Mouse (Mus musculus) mouse trophoblast stem cell (cell line): ENCODE measurements around the gene Glp2r.

Source experiments
- in situ Hi-C, 2 experiments: fragments of 300-500 bp; cut with MseI, MboI; formaldehyde crosslinking; loops; 2 replicates in 1 of 2; 3 replicates in 1 of 2; pipeline ENCODE4 v1.15.1; 2025

Gene Glp2r

GRCm38 (mm10) chr11:67663437-67663836 is 107.5 kb downstream of the Glp2r start:
- in situ Hi-C loops = no loop called here

GRCm38 (mm10) chr11:67661465-67661864 is 109.5 kb downstream of the Glp2r start:
- in situ Hi-C loops = no loop called here

DNA sequence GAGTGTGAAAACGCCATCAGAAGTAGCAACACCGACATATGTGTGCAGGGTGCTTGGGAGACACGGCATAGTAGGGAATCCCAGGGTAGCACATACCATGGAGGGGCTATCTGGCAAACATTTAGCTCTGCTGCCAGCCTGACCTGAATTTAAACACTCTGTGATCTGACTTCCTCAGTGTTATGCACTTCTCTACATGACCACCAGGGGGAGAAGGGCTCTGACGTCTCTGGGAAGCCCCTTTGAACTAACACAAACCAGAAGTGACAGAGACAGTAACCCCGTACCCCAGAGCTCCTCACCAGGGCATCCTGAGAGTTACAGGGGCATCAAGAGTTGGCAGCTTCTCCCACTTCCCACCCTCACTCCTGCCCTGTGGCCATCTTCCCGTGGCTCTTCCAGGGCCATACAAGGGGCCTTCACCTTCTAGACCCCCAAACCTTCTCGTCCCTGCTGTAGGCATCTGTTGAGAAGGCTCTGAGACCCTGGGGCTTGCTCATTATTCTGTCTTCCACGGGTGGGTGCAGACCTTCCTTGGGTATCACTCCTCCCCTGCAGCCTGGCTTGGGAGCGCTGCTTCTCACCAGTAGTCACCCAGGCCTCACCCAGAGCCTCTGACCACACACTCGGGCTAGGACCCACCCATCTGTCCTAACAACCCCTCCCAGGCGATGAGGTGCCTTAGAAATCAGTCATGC is 113.1 kb downstream of the Glp2r start:
- in situ Hi-C loops = no loop called here

DNA sequence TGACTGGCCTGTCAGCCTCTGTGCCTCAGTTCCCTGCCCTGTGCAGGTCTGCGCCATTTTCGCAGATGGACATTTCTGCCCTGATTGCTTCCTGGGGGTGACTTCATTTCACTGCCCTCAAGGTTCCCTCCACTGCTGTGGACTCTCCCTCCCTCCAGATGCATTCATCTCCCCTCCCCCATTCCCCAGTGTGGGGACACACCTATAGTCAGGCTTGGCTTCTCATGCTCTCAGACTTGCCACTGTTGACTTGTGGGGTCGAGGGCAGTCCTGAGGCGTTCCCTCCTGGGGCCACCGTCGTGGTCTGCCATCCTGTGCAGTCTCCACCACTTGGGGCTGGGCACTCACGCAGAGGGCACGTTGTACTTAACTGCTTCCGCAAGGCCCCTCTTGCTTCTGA is 114.1 kb downstream of the Glp2r start:
- in situ Hi-C loops = no loop called here

GRCm38 (mm10) chr11:67656366-67656765 is 114.6 kb downstream of the Glp2r start:
- in situ Hi-C loops = no loop called here

DNA sequence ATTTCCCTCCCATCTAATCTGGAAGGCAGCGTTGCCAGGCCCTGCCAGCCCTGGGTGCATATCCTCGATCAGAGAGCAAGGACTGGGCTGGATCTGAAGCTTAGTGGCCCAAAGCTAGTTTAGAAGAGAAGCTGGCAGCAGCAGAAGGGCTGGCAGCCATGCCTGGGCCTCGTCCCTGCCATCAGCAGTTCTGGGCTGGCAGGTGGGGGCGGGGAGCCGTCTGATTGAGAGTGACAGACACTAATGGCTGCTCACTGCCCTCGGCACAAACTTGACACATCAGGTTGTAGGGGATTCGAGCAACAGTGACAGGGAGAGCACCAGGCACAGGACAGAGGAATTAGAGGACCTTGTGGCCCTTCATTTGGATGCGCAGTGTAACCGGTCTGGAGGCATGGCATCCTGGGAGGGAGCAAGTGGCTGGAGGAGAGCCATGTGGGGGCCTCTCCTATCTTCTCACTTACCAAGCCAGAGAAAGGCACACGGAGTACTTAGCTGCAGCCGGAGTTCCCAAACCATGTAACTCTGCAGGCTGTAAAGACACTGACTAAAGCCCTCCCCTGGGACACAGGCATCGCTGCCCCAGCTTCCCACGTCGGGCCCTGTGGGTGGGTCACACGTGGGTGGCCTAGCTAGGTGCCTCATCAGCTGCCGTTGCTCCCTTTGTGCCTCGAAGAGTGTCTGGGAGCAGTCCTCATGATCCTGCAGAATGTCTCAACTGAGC is 115.6 kb downstream of the Glp2r start:
- in situ Hi-C loops = no loop called here

DNA sequence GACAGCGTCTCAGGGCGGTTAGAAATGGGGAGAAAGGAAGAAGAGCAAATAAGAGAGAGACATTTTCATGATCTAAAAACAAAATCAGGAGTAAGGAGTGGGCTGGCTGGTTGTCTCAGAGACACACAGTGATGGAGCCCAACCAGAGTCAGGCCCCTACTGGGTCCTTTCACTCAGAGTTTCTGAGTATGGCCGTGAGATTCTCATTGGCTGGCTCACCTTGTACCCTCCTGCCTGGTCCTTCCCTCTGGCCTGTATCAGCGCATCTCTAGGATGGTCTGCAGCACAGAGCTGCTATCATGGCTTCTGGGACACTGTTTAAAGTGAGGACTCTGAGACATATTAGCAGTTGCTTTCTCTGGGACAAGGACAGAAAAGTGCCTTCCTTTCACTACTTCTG is 116.4 kb downstream of the Glp2r start:
- in situ Hi-C loops = no loop called here

- in situ Hi-C loops = no loop called here
Observed at GRCm38 (mm10) chr11:67653521-67654090, 117.3 kb downstream of the Glp2r start.

GRCm38 (mm10) chr11:67652893-67653255 is 118.1 kb downstream of the Glp2r start:
- in situ Hi-C loops = no loop called here

GRCm38 (mm10) chr11:67652194-67652892 is 118.6 kb downstream of the Glp2r start:
- in situ Hi-C loops = no loop called here

DNA sequence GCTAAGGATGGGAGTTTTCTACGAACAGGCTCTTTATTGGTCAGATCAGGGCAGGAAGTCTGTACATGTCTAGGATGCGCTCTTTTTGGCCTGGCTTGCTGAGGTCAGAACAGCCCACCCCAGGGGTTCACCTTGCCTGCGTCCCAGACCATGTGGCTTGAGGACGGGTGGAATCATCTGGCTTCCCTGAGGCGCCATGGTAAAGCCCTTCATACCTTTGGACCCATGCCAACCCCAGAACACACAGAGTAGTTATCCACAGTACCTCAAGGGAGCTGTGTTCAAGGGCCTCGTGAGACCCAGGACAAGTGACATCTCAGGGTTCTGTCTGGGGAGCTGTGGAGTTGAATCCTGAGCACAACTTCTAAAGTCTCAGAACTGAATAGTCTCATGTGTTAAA is 119.2 kb downstream of the Glp2r start:
- in situ Hi-C loops = no loop called here

GRCm38 (mm10) chr11:67649971-67650707 is 120.8 kb downstream of the Glp2r start:
- in situ Hi-C loops = loop anchor here (5.0 to 25.0 kb wide), 4 partner anchors 133 to 538 kb away; no protein-coding TSS in a partner anchor

- in situ Hi-C loops = loop anchor here (5.0 to 25.0 kb wide), 4 partner anchors 132 to 537 kb away; no protein-coding TSS in a partner anchor
Observed at GRCm38 (mm10) chr11:67648651-67649407, 122.1 kb downstream of the Glp2r start.

- in situ Hi-C loops = loop anchor here (5.0 to 25.0 kb wide), 4 partner anchors 130 to 535 kb away; no protein-coding TSS in a partner anchor
Observed at GRCm38 (mm10) chr11:67647745-67648144, 123.2 kb downstream of the Glp2r start.

DNA sequence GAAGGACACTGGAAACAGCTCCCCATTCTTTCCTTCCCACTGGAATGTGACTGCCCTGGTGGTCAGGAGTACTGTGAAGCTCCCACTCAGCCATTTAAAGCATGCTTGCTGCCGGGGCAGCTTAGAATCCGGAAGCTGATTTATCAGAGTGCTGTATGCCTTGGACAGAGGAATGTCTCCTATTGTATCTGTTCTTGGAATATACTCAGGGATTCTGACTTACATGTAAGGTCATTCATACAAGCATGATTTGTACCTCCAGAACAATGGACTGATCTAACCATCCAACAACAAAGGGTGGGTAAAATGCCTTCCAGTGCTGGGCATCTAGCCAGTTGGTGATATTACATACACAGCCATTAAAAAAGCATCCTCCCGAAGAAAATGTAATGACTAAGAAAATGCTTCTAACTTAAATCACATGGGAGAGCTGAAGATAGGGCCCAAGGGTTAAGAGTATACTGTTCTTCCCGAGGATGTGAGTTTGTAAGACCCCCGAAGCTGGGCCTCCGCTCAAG is 126.3 kb downstream of the Glp2r start:
- in situ Hi-C loops = loop anchor here (5.0 to 25.0 kb wide), 4 partner anchors 127 to 532 kb away; no protein-coding TSS in a partner anchor

GRCm38 (mm10) chr11:67643465-67643864 is 127.5 kb downstream of the Glp2r start:
- in situ Hi-C loops = loop anchor here (10.0 to 25.0 kb wide), 3 partner anchors 129 to 531 kb away; no protein-coding TSS in a partner anchor

- in situ Hi-C loops = loop anchor here (10.0 to 25.0 kb wide), 3 partner anchors 128 to 531 kb away; no protein-coding TSS in a partner anchor
Observed at GRCm38 (mm10) chr11:67642835-67643234, 128.1 kb downstream of the Glp2r start.

DNA sequence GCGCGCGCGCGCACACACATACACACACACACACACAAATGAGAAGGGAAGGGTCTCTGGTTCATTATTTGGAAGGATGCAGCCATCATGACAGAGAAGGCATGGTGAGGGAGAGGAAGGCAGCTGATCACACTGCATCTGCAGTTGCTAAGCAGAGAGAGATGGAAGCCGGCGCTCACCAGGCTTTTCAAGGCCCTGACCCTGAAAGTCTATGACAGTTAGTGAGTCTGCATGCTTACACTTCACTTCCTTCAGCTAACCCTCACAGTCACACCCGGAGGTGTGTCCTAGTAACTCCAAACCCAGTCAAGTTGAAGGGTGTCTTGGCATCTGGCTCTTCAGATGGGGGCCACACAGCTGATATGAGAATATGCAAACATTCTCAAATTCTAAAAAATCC is 128.5 kb downstream of the Glp2r start:
- in situ Hi-C loops = loop anchor here (10.0 to 25.0 kb wide), 3 partner anchors 128 to 530 kb away; no protein-coding TSS in a partner anchor

GRCm38 (mm10) chr11:67640299-67640698 is 130.7 kb downstream of the Glp2r start:
- in situ Hi-C loops = loop anchor here (10.0 to 25.0 kb wide), 3 partner anchors 125 to 528 kb away; no protein-coding TSS in a partner anchor

DNA sequence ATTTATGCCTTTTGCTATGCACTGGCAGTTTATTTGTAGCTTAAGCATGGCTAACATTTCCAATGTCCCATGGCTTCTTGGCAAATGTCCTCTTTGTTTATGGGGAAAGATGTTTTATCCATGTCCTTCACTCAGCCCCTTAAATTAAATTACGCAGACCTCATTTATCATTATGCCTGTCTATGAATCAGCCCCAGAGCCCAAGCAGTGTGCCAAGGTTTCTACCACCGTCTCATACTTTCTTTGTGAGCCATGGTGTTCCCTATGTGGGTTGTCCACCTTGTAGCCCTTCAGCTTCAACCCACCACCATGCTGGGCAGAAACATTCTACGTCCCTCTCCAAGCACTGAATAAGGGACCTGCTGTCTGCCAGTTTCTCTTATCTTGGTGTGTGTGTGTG is 132.6 kb downstream of the Glp2r start:
- in situ Hi-C loops = loop anchor here in 1 of 2 experiments (25.0 kb wide), 1 partner anchor 526 kb away; no protein-coding TSS in a partner anchor
